Mouse (Mus musculus) stomach, postnatal 0 days (tissue): ENCODE results near the gene Lrrc8d.

Experiments used
- CTCF ChIP-seq: IDR thresholded peaks from 2 replicates; pipeline ENCODE4 v1.5.1; 2016; ENCODE audit warnings: antibody characterized with exemption, low read depth, mild to moderate bottlenecking, moderate library complexity
- EP300 ChIP-seq: optimal IDR thresholded peaks from 2 replicates; pipeline ENCODE3; 2016; ENCODE audit warnings: antibody characterized with exemption

DNA sequence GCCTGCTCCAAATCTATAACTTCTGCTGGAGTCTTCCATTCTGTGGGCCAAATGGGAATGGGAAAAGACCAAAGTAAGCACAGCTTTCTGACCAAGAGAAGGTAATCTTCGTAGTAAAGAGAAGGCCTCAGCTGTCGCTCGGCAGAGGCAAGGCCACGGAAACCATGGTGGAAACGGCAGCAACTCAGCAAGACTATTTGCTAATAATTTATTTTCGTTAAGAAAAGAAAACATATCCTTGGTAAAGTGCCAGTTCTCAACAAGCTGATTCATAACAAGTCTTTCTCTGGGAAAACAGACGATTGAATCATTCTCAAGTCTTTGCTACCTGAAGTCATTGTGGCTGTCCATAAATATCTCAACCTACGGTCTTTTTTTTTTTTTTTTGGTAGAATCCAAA is 148.0 kb downstream of the Lrrc8d start:
- TF ChIP-seq CTCF, result no peak
- no peak for TF ChIP-seq EP300
